Mouse (Mus musculus) lung, embryonic 16.5 days (tissue): Measurements from ENCODE around the gene Esrra. TPM values are rescaled to one million over a fixed set of nuclear protein-coding genes. Genes with fewer than 3 reads are reported as not detected.

Source experiments
- ATAC-seq: fragments of 200-750 bp; cut with Nextera tagmentation; 2 replicates; pipeline ENCODE4 v1.8.0; 2017; ENCODE audit warnings: low read depth, mild to moderate bottlenecking, moderate library complexity
- H3K27ac ChIP-seq: fragments of 300-500 bp; sonication (generic); 2 replicates; pipeline ENCODE4 v1.5.1; 2014; ENCODE audit warnings: mild to moderate bottlenecking, control low read depth, low read length
- H3K27me3 ChIP-seq: fragments of 300-500 bp; sonication (generic); 2 replicates; pipeline ENCODE4 v1.6.1; 2014; ENCODE audit warnings: low read depth, low read length, mixed read lengths; ENCODE audit not compliant: control insufficient read depth, insufficient read depth
- H3K36me3 ChIP-seq: fragments of 300-500 bp; sonication (generic); 2 replicates; pipeline ENCODE4 v1.6.1; 2014; ENCODE audit warnings: low read length; ENCODE audit not compliant: control insufficient read depth, insufficient read depth
- H3K4me1 ChIP-seq: fragments of 300-500 bp; sonication (generic); replicated peaks from 2 replicates; pipeline ENCODE4 v1.6.1; 2014; ENCODE audit warnings: low read length, mixed read lengths; ENCODE audit not compliant: control insufficient read depth, insufficient read depth
- H3K4me2 ChIP-seq: fragments of 300-500 bp; sonication (generic); 2 replicates; pipeline ENCODE4 v1.6.1; 2014; ENCODE audit warnings: low read depth, low read length, control low read depth
- H3K4me3 ChIP-seq: fragments of 300-500 bp; sonication (generic); 2 replicates; pipeline ENCODE4 v1.5.1; 2014; ENCODE audit warnings: mild to moderate bottlenecking, low read length, control low read depth
- H3K9ac ChIP-seq: fragments of 300-500 bp; sonication (generic); 2 replicates; pipeline ENCODE4 v1.6.1; 2014; ENCODE audit warnings: low read length, control low read depth
- H3K9me3 ChIP-seq: fragments of 300-500 bp; sonication (generic); 2 replicates; pipeline ENCODE4 v1.6.1; 2016; ENCODE audit warnings: low read length; ENCODE audit not compliant: control insufficient read depth
- WGBS: fragments of 180-500 bp; shearing (Covaris S2); extraction: QIAGEN DNeasy Blood & Tissue Kit; methylation state at CpG from one replicate; pipeline ENCODE4 v1.1.7; 2014; 5-methylcytosine and 5-hydroxymethylcytosine counted together
- microRNA-seq: library from miRNA; unstranded; fragments of <30 nt; microRNA quantifications from one replicate; pipeline ENCODE4, GENCODE M21; 2016
- polyA plus RNA-seq: library from polyadenylated mRNA; unstranded; fragments of >200 nt; fragmentation: Nextera tagmentation; extraction: Ambion mirVana; gene quantifications from 2 replicates; pipeline ENCODE4 v1.2.1, GENCODE M21; 2015

Esrra gene
- polyA plus RNA-seq, 1 experiment from 2014 or later: 8.5 TPM

DNA sequence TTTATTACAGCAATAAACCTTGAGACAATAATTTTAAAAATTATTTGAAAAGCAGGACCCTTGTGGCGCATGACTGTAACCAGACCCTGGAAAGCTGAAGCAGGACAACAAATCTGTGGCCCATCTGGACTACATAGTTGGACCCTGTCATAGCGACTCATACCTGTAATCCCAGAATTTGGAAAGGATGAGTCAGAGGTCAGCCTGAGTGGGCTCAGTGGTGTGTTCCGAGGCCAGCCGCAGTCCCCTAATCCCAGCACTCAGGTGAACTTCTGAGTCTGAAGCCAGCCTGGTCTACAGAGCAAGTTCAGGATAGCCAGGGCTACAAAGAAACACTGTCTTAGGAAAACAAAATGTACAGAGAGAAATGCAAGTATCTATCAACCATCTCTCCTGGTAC is 60.2 kb downstream of the Esrra start:
- H3K9ac ChIP-seq: no peak overlapping the region
- WGBS: 89% methylated on average over 4 of the region's 4 CpGs

More for the DNA sequence above, 60.2 kb downstream of the Esrra start:
- H3K4me3 ChIP-seq: no peak overlapping the region
- H3K36me3 ChIP-seq: no peaks in the 10 kb centered on the region
- H3K27me3 ChIP-seq: no peaks in the 10 kb centered on the region
- no peaks in the 10 kb centered on the region for H3K9me3 ChIP-seq
- H3K4me1 ChIP-seq: no peaks in the 10 kb centered on the region
- H3K27ac ChIP-seq: no peak overlapping the region
- no peak for ATAC-seq
- H3K4me2 ChIP-seq: no peak overlapping the region

Small RNAs within 50 kb of the gene (microRNA-seq; reads per million reads assigned to microRNA genes)
- gene Mir6990: not detected

Other genes starting within 250 kb of the Esrra start
- 39.1 and 41.5 TPM in 2 replicates for gene Rps6ka4, start 81.2 kb downstream of the Esrra start, polyA plus RNA-seq
- 1.6 and 3.0 TPM in 2 replicates for gene Ccdc88b, start 63.6 kb downstream of the Esrra start, polyA plus RNA-seq
- gene Trmt112, start 12.1 kb downstream of the Esrra start, polyA plus RNA-seq: 136 and 137 TPM in 2 replicates
- gene Prdx5, start 11.7 kb downstream of the Esrra start, polyA plus RNA-seq: 283 and 302 TPM in 2 replicates
- gene Catsperz, start 3.6 kb upstream of the Esrra start, polyA plus RNA-seq: 2.5 TPM in 2 replicates
- gene Kcnk4, start 12.7 kb upstream of the Esrra start, polyA plus RNA-seq: 0.21 and 0.96 TPM in 2 replicates
- 82.5 and 90.7 TPM in 2 replicates for gene Bad, start 20.0 kb upstream of the Esrra start, polyA plus RNA-seq
- 25.2 TPM in 2 replicates for gene Gpr137, start 20.7 kb upstream of the Esrra start, polyA plus RNA-seq
- 41.4 and 44.8 TPM in 2 replicates for gene Ppp1r14b, start 53.2 kb upstream of the Esrra start, polyA plus RNA-seq
- gene Plcb3, start 54.7 kb upstream of the Esrra start, polyA plus RNA-seq: 49.1 and 49.8 TPM in 2 replicates
- gene Fkbp2, start 58.7 kb upstream of the Esrra start, polyA plus RNA-seq: 125 and 151 TPM in 2 replicates
- gene Vegfb, start 65.8 kb upstream of the Esrra start, polyA plus RNA-seq: 20.8 and 28.9 TPM in 2 replicates
- gene Dnajc4, start 70.8 kb upstream of the Esrra start, polyA plus RNA-seq: 26.4 and 30.3 TPM in 2 replicates
- gene Nudt22, start 74.3 kb upstream of the Esrra start, polyA plus RNA-seq: 22.6 and 23.7 TPM in 2 replicates
- 10.9 and 12.3 TPM in 2 replicates for gene Trpt1, start 74.3 kb upstream of the Esrra start, polyA plus RNA-seq
- 11.1 and 15.6 TPM in 2 replicates for gene Fermt3, start 97.7 kb upstream of the Esrra start, polyA plus RNA-seq
- 220 and 243 TPM in 2 replicates for gene Stip1, start 118.2 kb upstream of the Esrra start, polyA plus RNA-seq
- 15.3 and 17.6 TPM in 2 replicates for gene Macrod1, start 135.0 kb upstream of the Esrra start, polyA plus RNA-seq
- gene Flrt1, start 183.9 kb upstream of the Esrra start, polyA plus RNA-seq: 0.99 and 1.1 TPM in 2 replicates